Mouse (Mus musculus) stomach, adult 2 months (tissue): ENCODE data around the gene Olfr914. TPM values are rescaled to one million over a fixed set of nuclear protein-coding genes. Genes with fewer than 3 reads are reported as not detected.

Source experiments
- polyA plus RNA-seq: library from polyadenylated mRNA; depleted of rRNA; stranded (reverse); fragments of >200 nt; gene quantifications from 2 replicates; pipeline ENCODE4 v1.2.3, GENCODE M21; 2012; rRNA removed

Olfr914 gene
- not detected in 2 replicates for polyA plus RNA-seq

GRCm38 (mm10) chr9:38604802-38605201 is at the start of gene Olfr914:
Olfr914 (plus strand) TSS chr9:38605102.

GRCm38 (mm10) chr9:38579878-38580277 is 25.0 kb upstream of the Olfr914 start, which contains the start of gene Olfr912:
Olfr912 (plus strand) TSS chr9:38580178.

DNA sequence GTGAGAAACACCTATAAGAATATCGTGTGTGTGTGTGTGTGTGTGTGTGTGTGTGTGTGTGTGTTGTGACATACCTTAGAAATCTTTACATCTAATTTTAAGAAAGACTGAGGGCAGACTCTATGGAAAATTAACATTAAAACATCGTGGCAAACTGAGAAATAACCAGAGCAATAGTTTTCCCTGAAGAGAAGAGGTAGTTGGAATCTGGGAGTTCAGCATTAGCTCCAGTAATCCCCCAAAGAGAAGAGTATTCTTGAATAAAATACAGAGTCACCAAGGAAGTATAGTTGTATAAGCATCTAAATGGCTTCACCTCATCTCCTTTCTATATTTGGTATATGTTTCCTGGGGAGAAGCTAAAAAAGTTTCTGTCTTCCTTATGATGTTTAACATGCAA is 12.4 kb upstream of the Olfr914 start, which contains the start of gene Olfr913:
TSS of gene Olfr913 (plus strand) at position 301 of the 400 bp plus-strand sequence.

GRCm38 (mm10) chr9:38659775-38660174 is 54.9 kb downstream of the Olfr914 start, which contains the start of gene Olfr916:
Olfr916 (minus strand) TSS chr9:38659875.

Other genes starting within 250 kb of the Olfr914 start
- gene Olfr250, start 238.2 kb upstream of the Olfr914 start, polyA plus RNA-seq, result not detected in 2 replicates
- gene Olfr251, start 228.0 kb upstream of the Olfr914 start, polyA plus RNA-seq, result not detected in 2 replicates
- gene Olfr147, start 203.4 kb upstream of the Olfr914 start, polyA plus RNA-seq, result not detected in 2 replicates
- gene Olfr901, start 175.6 kb upstream of the Olfr914 start, polyA plus RNA-seq, result not detected in 2 replicates
- gene Olfr902, start 157.4 kb upstream of the Olfr914 start, polyA plus RNA-seq, result not detected in 2 replicates
- gene Olfr904, start 142.0 kb upstream of the Olfr914 start, polyA plus RNA-seq, result not detected in 2 replicates
- not detected in 2 replicates for gene Olfr905, start 134.0 kb upstream of the Olfr914 start, polyA plus RNA-seq
- gene Olfr906, start 118.0 kb upstream of the Olfr914 start, polyA plus RNA-seq, result not detected in 2 replicates
- gene Olfr907, start 109.3 kb upstream of the Olfr914 start, polyA plus RNA-seq, result not detected in 2 replicates
- gene Olfr911-ps1, start 83.5 kb upstream of the Olfr914 start, polyA plus RNA-seq, result not detected in 2 replicates
- not detected in 2 replicates for gene Olfr910, start 67.3 kb upstream of the Olfr914 start, polyA plus RNA-seq
- not detected in 2 replicates for gene Olfr912, start 24.9 kb upstream of the Olfr914 start, polyA plus RNA-seq
- gene Olfr913, start 12.3 kb upstream of the Olfr914 start, polyA plus RNA-seq, result not detected in 2 replicates
- not detected in 2 replicates for gene Olfr916, start 54.8 kb downstream of the Olfr914 start, polyA plus RNA-seq
- not detected in 2 replicates for gene Olfr917, start 60.7 kb downstream of the Olfr914 start, polyA plus RNA-seq
- gene Olfr918, start 69.5 kb downstream of the Olfr914 start, polyA plus RNA-seq, result not detected in 2 replicates
- gene Olfr919, start 98.6 kb downstream of the Olfr914 start, polyA plus RNA-seq, result not detected in 2 replicates
- 1.7 and 3.0 TPM in 2 replicates for gene Vwa5a, start 113.2 kb downstream of the Olfr914 start, polyA plus RNA-seq
- gene Olfr920, start 147.2 kb downstream of the Olfr914 start, polyA plus RNA-seq, result not detected in 2 replicates
- not detected in 2 replicates for gene Olfr921, start 168.0 kb downstream of the Olfr914 start, polyA plus RNA-seq
- gene Olfr922, start 209.5 kb downstream of the Olfr914 start, polyA plus RNA-seq, result not detected in 2 replicates
- gene Olfr923, start 221.4 kb downstream of the Olfr914 start, polyA plus RNA-seq, result not detected in 2 replicates
- not detected in 2 replicates for gene Olfr924, start 239.3 kb downstream of the Olfr914 start, polyA plus RNA-seq
- gene Olfr26, start 250.0 kb downstream of the Olfr914 start, polyA plus RNA-seq, result not detected in 2 replicates